Mouse (Mus musculus) stomach, postnatal 0 days (tissue): Measurements from ENCODE around the gene G3bp2. TPM values are rescaled to one million over a fixed set of nuclear protein-coding genes. Genes with fewer than 3 reads are reported as not detected.
"Not testable (repeated sequence)": the region's sequence is repeated elsewhere in the genome, so short reads cannot be mapped to it uniquely, and the experiment has no call there.

ENCODE experiments used
- ATAC-seq: fragments of 200-750 bp; cut with Nextera tagmentation; 2 replicates; pipeline ENCODE4 v1.8.0; 2017; ENCODE audit not compliant: low FRiP score, low TSS enrichment
- DNase-seq: peaks from one replicate; pipeline ENCODE4 v3.0.0-alpha.2; 2016; ENCODE audit warnings: low spot score
- H3K27ac ChIP-seq: fragments of 300-500 bp; sonication (generic); replicated peaks from 2 replicates; pipeline ENCODE4 v1.5.1; 2014; ENCODE audit warnings: mild to moderate bottlenecking, control low read depth
- H3K27me3 ChIP-seq: fragments of 300-500 bp; sonication (generic); 2 replicates; pipeline ENCODE4 v1.6.1; 2014; ENCODE audit warnings: low read length; ENCODE audit not compliant: control insufficient read depth, insufficient read depth
- H3K36me3 ChIP-seq: fragments of 300-500 bp; sonication (generic); 2 replicates; pipeline ENCODE4 v1.6.1; 2014; ENCODE audit warnings: low read length, mixed read lengths; ENCODE audit not compliant: control insufficient read depth, insufficient read depth
- H3K4me1 ChIP-seq: fragments of 300-500 bp; sonication (generic); replicated peaks from 2 replicates; pipeline ENCODE4 v1.6.1; 2014; ENCODE audit warnings: antibody characterized with exemption; ENCODE audit not compliant: control insufficient read depth, insufficient read depth
- H3K4me2 ChIP-seq: fragments of 300-500 bp; sonication (generic); replicated peaks from 2 replicates; pipeline ENCODE4 v1.6.1; 2014; ENCODE audit warnings: low read depth, mild to moderate bottlenecking, control low read depth, moderate library complexity
- H3K4me3 ChIP-seq: fragments of 300-500 bp; sonication (generic); 2 replicates; pipeline ENCODE4 v1.5.1; 2014; ENCODE audit warnings: low read depth, low read length, control low read depth
- H3K9ac ChIP-seq: fragments of 300-500 bp; sonication (generic); 2 replicates; pipeline ENCODE4 v1.6.1; 2014; ENCODE audit warnings: mild to moderate bottlenecking, low read length, control low read depth, mixed read lengths
- H3K9me3 ChIP-seq: fragments of 300-500 bp; sonication (generic); 2 replicates; pipeline ENCODE4 v1.6.1; 2016; ENCODE audit warnings: low read length; ENCODE audit not compliant: control insufficient read depth
- CTCF ChIP-seq: IDR thresholded peaks from 2 replicates; pipeline ENCODE4 v1.5.1; 2016; ENCODE audit warnings: antibody characterized with exemption, low read depth, mild to moderate bottlenecking, moderate library complexity
- EP300 ChIP-seq: optimal IDR thresholded peaks from 2 replicates; pipeline ENCODE3; 2016; ENCODE audit warnings: antibody characterized with exemption
- WGBS: fragments of 180-500 bp; shearing (Covaris S2); extraction: QIAGEN DNeasy Blood & Tissue Kit; methylation state at CpG from one replicate; pipeline ENCODE4 v1.1.7; 2014; 5-methylcytosine and 5-hydroxymethylcytosine counted together
- polyA plus RNA-seq: library from polyadenylated mRNA; unstranded; fragments of >200 nt; fragmentation: Nextera tagmentation; extraction: Ambion mirVana; gene quantifications from 2 replicates; pipeline ENCODE4 v1.2.1, GENCODE M21; 2015

Gene G3bp2
- polyA plus RNA-seq = 94.0 and 111 TPM in 2 replicates

GRCm38 (mm10) chr5:92083417-92084038, at the start of gene G3bp2:
Gene G3bp2, minus strand, starts transcription at chr5:92083719.
- TF ChIP-seq EP300 (peak; percentile 38), CTCF (peak; percentile 1; the same call in 1 of the 2 replicates)
- H3K4me3 ChIP-seq = peak within 1 kb of the TSS; percentile 96
- H3K9me3 ChIP-seq = no peaks in the 10 kb centered on the region
- peak within 1 kb of the TSS; percentile 74 for H3K4me2 ChIP-seq
- ATAC-seq = peak; percentile 99
- peak within 1 kb of the TSS; percentile 97 for H3K9ac ChIP-seq
- H3K27me3 ChIP-seq = no peaks in the 10 kb centered on the region
- no peaks in the 10 kb centered on the region for H3K4me1 ChIP-seq
- under 1% methylated on average over 63 of the region's 65 CpGs for WGBS
- peak; percentile 99 for DNase-seq
- H3K36me3 ChIP-seq = no peaks in the 10 kb centered on the region
- H3K27ac ChIP-seq = peak within 1 kb of the TSS; percentile 99

GRCm38 (mm10) chr5:92133006-92133405, 49.5 kb upstream of the G3bp2 start:
- H3K27me3 ChIP-seq, H3K9me3 ChIP-seq, H3K4me1 ChIP-seq, H3K9ac ChIP-seq, H3K36me3 ChIP-seq, ATAC-seq, H3K4me2 ChIP-seq, DNase-seq, H3K4me3 ChIP-seq, H3K27ac ChIP-seq: not testable (repeated sequence)
- 42% methylated on average over 4 of the region's 4 CpGs for WGBS

- peak; percentile 21 for TF ChIP-seq CTCF
- no peak for TF ChIP-seq EP300
These were observed 48.6 kb upstream of the G3bp2 start for GRCm38 (mm10) chr5:92132127-92132526.

GRCm38 (mm10) chr5:92130040-92130682, 46.6 kb upstream of the G3bp2 start:
- 90% methylated on average over 6 of the region's 6 CpGs for WGBS
- no peaks in the 10 kb centered on the region for H3K27me3 ChIP-seq

More at GRCm38 (mm10) chr5:92132127-92132526, 48.6 kb upstream of the G3bp2 start:
- no peak overlapping the region for H3K4me3 ChIP-seq
- H3K27ac ChIP-seq = no peak overlapping the region
- 90% methylated on average over 4 of the region's 4 CpGs for WGBS
- no peaks in the 10 kb centered on the region for H3K27me3 ChIP-seq
- DNase-seq (no peak), ATAC-seq (no peak)
- H3K9ac ChIP-seq = no peak overlapping the region
- no peaks in the 10 kb centered on the region for H3K9me3 ChIP-seq
- no peak overlapping the region for H3K4me2 ChIP-seq
- H3K36me3 ChIP-seq = no peaks in the 10 kb centered on the region
- no peaks in the 10 kb centered on the region for H3K4me1 ChIP-seq

GRCm38 (mm10) chr5:92129321-92129768, 45.8 kb upstream of the G3bp2 start:
- TF ChIP-seq EP300 (no peak), CTCF (no peak)
- ATAC-seq (peak; percentile 47; the same call in 1 of the 2 replicates), DNase-seq (no peak)
- Histone ChIP-seq H3K27me3 (no peaks in the 10 kb centered on the region), H3K27ac (no peak overlapping the region), H3K4me2 (no peak overlapping the region), H3K36me3 (no peaks in the 10 kb centered on the region), H3K9me3 (no peaks in the 10 kb centered on the region), H3K4me1 (no peaks in the 10 kb centered on the region), H3K4me3 (no peak overlapping the region), H3K9ac (no peak overlapping the region)
- WGBS = 78% methylated on average over 1 of the region's 1 CpGs

More at GRCm38 (mm10) chr5:92130040-92130682, 46.6 kb upstream of the G3bp2 start:
- Histone ChIP-seq H3K9me3 (no peaks in the 10 kb centered on the region), H3K36me3 (no peaks in the 10 kb centered on the region), H3K4me1 (no peaks in the 10 kb centered on the region), H3K9ac (no peak overlapping the region), H3K4me3 (no peak overlapping the region), H3K27ac (no peak overlapping the region), H3K4me2 (no peak overlapping the region)
- ATAC-seq (no peak), DNase-seq (no peak)
- TF ChIP-seq EP300 = no peak
- 0 out of 2 replicates have a peak, but pooled peaks have one; percentile 14 for TF ChIP-seq CTCF

- TF ChIP-seq CTCF (no peak), EP300 (no peak)
- 27% methylated on average over 8 of the region's 8 CpGs for WGBS
These were observed 45.1 kb upstream of the G3bp2 start for GRCm38 (mm10) chr5:92128570-92128969.

More at GRCm38 (mm10) chr5:92128570-92128969, 45.1 kb upstream of the G3bp2 start:
- ATAC-seq = peak; percentile 59; the same call in 1 of the 2 replicates
- H3K27me3 ChIP-seq = no peaks in the 10 kb centered on the region
- no peak for DNase-seq
- no peaks in the 10 kb centered on the region for H3K9me3 ChIP-seq
- H3K36me3 ChIP-seq = no peaks in the 10 kb centered on the region
- no peak overlapping the region; the same call in 1 of the 2 replicates for H3K27ac ChIP-seq
- no peaks in the 10 kb centered on the region for H3K4me1 ChIP-seq
- no peak overlapping the region for H3K9ac ChIP-seq
- no peak overlapping the region for H3K4me2 ChIP-seq
- no peak overlapping the region for H3K4me3 ChIP-seq
